Mouse (Mus musculus) midbrain, embryonic 13.5 days (tissue): Measurements from ENCODE around the gene Txnrd2. TPM values are rescaled to one million over a fixed set of nuclear protein-coding genes. Genes with fewer than 3 reads are reported as not detected.

Experiments used
- ATAC-seq: fragments of 200-750 bp; cut with Nextera tagmentation; 2 replicates; pipeline ENCODE4 v1.8.0; 2017; ENCODE audit warnings: mild to moderate bottlenecking, moderate TSS enrichment, moderate library complexity
- H3K27ac ChIP-seq: fragments of 300-500 bp; sonication (generic); 2 replicates; pipeline ENCODE4 v1.5.1; 2015; ENCODE audit warnings: inconsistent platforms, mild to moderate bottlenecking, moderate library complexity
- H3K27me3 ChIP-seq: fragments of 300-500 bp; sonication (generic); 2 replicates; pipeline ENCODE4 v1.6.1; 2015; ENCODE audit warnings: mild to moderate bottlenecking, inconsistent platforms
- H3K36me3 ChIP-seq: fragments of 300-500 bp; sonication (generic); 2 replicates; pipeline ENCODE4 v1.6.1; 2015; ENCODE audit warnings: mild to moderate bottlenecking, inconsistent platforms
- H3K4me1 ChIP-seq: fragments of 300-500 bp; sonication (generic); replicated peaks from 2 replicates; pipeline ENCODE4 v1.6.1; 2015; ENCODE audit warnings: inconsistent platforms
- H3K4me2 ChIP-seq: fragments of 300-500 bp; sonication (generic); replicated peaks from 2 replicates; pipeline ENCODE4 v1.6.1; 2015; ENCODE audit warnings: moderate library complexity, mild to moderate bottlenecking, inconsistent platforms
- H3K4me3 ChIP-seq: fragments of 300-500 bp; sonication (generic); replicated peaks from 2 replicates; pipeline ENCODE4 v1.5.1; 2015; ENCODE audit warnings: mild to moderate bottlenecking, inconsistent platforms
- H3K9ac ChIP-seq: fragments of 300-500 bp; sonication (generic); replicated peaks from 2 replicates; pipeline ENCODE4 v1.6.1; 2015; ENCODE audit warnings: mild to moderate bottlenecking, inconsistent platforms
- H3K9me3 ChIP-seq: fragments of 300-500 bp; sonication (generic); 2 replicates; pipeline ENCODE4 v1.6.1; 2016; ENCODE audit warnings: mild to moderate bottlenecking, inconsistent platforms
- WGBS: fragments of 180-500 bp; shearing (Covaris S2); methylation state at CpG from one replicate; pipeline ENCODE4 v1.1.7; 2015; 5-methylcytosine and 5-hydroxymethylcytosine counted together
- polyA plus RNA-seq: library from polyadenylated mRNA; unstranded; fragments of >200 nt; fragmentation: Nextera tagmentation; extraction: Ambion mirVana; gene quantifications from 2 replicates; pipeline ENCODE4 v1.2.1, GENCODE M21; 2015

Txnrd2 gene
- polyA plus RNA-seq = 25.9 and 28.6 TPM in 2 replicates

- H3K27me3 ChIP-seq = no peaks in the 10 kb centered on the region
- peak within 1 kb of the TSS; percentile 84 for H3K4me2 ChIP-seq
- peaks cover 24% of the 10 kb centered on the region for H3K36me3 ChIP-seq
- H3K4me3 ChIP-seq = peak within 1 kb of the TSS; percentile 87
- H3K27ac ChIP-seq = peak within 1 kb of the TSS; percentile 45
- ATAC-seq = peak; percentile 92
- under 1% methylated on average over 52 of the region's 52 CpGs for WGBS
- H3K9ac ChIP-seq = peak within 1 kb of the TSS; percentile 91
- H3K9me3 ChIP-seq = no peaks in the 10 kb centered on the region
- peaks cover 30% of the 10 kb centered on the region for H3K4me1 ChIP-seq
Measured at GRCm38 (mm10) chr16:18426215-18426791, at the start of gene Txnrd2. Txnrd2 (plus strand) TSS chr16:18426384.

GRCm38 (mm10) chr16:18377203-18377602, 49.0 kb upstream of the Txnrd2 start:
- WGBS = 23% methylated on average over 3 of the region's 3 CpGs
- no peak overlapping the region for H3K4me3 ChIP-seq
- peaks cover 58% of the 10 kb centered on the region for H3K4me1 ChIP-seq
- no peak for ATAC-seq
- H3K27me3 ChIP-seq = no peaks in the 10 kb centered on the region
- no peaks in the 10 kb centered on the region for H3K9me3 ChIP-seq
- H3K36me3 ChIP-seq = peaks cover 6% of the 10 kb centered on the region
- no peak overlapping the region for H3K4me2 ChIP-seq
- 0 out of 2 replicates have a peak overlapping the region, but pooled peaks have one; percentile 36 for H3K9ac ChIP-seq
- peak overlapping the region; percentile 25; the same call in 1 of the 2 replicates for H3K27ac ChIP-seq

GRCm38 (mm10) chr16:18378489-18378888, 47.7 kb upstream of the Txnrd2 start:
- 47% methylated on average over 1 of the region's 1 CpGs for WGBS

GRCm38 (mm10) chr16:18379338-18380001, 46.7 kb upstream of the Txnrd2 start:
- H3K4me2 ChIP-seq = no peak overlapping the region
- H3K4me3 ChIP-seq = no peak overlapping the region
- WGBS = 49% methylated on average over 8 of the region's 8 CpGs
- ATAC-seq = no peak
- H3K4me1 ChIP-seq = peaks cover 79% of the 10 kb centered on the region
- H3K36me3 ChIP-seq = no peaks in the 10 kb centered on the region
- no peaks in the 10 kb centered on the region for H3K9me3 ChIP-seq
- H3K27ac ChIP-seq = peak overlapping the region; percentile 86
- H3K27me3 ChIP-seq = no peaks in the 10 kb centered on the region
- H3K9ac ChIP-seq = 0 out of 2 replicates have a peak overlapping the region, but pooled peaks have one; percentile 4

More at GRCm38 (mm10) chr16:18378489-18378888, 47.7 kb upstream of the Txnrd2 start:
- no peaks in the 10 kb centered on the region for H3K9me3 ChIP-seq
- H3K9ac ChIP-seq = no peak overlapping the region
- H3K27me3 ChIP-seq = no peaks in the 10 kb centered on the region
- H3K4me3 ChIP-seq = no peak overlapping the region
- ATAC-seq = no peak
- no peaks in the 10 kb centered on the region for H3K36me3 ChIP-seq
- H3K4me2 ChIP-seq = no peak overlapping the region
- H3K4me1 ChIP-seq = peaks cover 71% of the 10 kb centered on the region
- 0 out of 2 replicates have a peak overlapping the region, but pooled peaks have one; percentile 86 for H3K27ac ChIP-seq

DNA sequence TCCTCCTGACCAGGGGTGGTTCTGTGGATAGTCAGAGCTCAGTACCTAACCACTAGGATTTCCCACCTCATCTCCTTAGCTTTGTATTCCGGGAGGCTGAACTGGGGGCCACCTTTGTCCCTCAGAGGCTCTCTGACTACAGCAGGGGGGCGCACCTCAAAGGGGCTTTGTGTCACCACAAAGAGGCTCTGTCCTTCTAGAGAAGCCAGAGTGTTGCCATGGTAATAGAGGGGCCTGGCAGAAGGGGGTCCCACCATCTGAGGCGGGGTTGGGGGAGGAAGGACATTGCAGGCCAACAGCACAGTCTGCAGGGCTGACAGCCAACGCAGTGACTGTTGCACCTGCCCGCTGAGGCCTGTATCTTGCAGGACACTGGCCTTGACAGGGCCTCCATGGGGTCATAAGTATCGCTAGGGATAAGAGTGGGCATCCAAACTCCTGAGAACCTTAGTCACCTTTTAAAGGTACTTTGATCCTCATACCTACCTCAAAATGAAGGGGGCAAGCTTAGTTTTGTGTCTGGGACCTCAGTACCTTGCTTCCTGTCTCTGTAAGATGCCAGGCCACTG, 45.6 kb upstream of the Txnrd2 start:
- Histone ChIP-seq H3K9me3 (no peaks in the 10 kb centered on the region), H3K27me3 (no peaks in the 10 kb centered on the region), H3K4me1 (peaks cover 84% of the 10 kb centered on the region), H3K4me3 (no peak overlapping the region), H3K9ac (no peak overlapping the region; the same call in 1 of the 2 replicates), H3K4me2 (0 out of 2 replicates have a peak overlapping the region, but pooled peaks have one; percentile 2), H3K27ac (peak overlapping the region; percentile 86), H3K36me3 (no peaks in the 10 kb centered on the region)
- ATAC-seq = peak; percentile 89
- WGBS = 5% methylated on average over 6 of the region's 6 CpGs

GRCm38 (mm10) chr16:18381621-18382258, 44.4 kb upstream of the Txnrd2 start:
- Histone ChIP-seq H3K4me3 (no peak overlapping the region), H3K4me1 (peaks cover 89% of the 10 kb centered on the region), H3K27me3 (no peaks in the 10 kb centered on the region), H3K4me2 (no peak overlapping the region), H3K36me3 (no peaks in the 10 kb centered on the region), H3K9me3 (no peaks in the 10 kb centered on the region), H3K27ac (peak overlapping the region; percentile 86), H3K9ac (no peak overlapping the region)
- peak; percentile 55 for ATAC-seq
- 36% methylated on average over 6 of the region's 6 CpGs for WGBS

DNA sequence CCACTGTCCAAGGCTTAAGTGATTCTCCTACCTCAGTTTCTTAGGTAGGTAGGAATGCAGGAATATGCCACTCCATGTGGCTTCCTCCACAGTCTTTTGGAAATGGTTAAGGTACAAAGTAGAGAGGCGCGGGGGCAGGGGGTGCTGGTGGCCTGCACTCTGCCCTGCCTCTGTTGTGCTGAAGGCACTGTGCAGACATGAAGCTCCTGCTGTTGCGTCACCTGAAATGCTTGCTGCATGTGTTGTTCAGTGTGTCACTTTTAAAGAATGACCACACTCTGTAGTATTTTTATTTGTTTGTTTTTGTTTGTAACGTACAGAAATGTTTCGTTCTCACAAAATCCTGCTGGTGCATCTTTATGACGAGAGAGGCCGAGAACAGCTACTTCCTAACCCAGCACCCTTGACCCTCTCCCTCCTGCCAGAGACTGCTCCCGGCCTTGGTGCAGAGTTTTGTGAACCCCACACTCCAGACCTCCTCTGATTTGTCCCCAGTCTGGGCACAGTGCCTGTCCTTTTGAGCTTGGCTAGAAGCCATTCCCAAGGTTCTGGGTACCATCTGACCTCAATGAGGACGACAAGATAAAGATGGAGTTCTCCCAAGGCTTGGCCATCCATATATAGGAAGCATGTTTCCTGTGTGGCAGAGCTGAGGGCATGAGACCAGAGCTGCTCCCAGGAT, 43.0 kb upstream of the Txnrd2 start:
- Histone ChIP-seq H3K9ac (no peak overlapping the region), H3K36me3 (no peaks in the 10 kb centered on the region), H3K9me3 (no peaks in the 10 kb centered on the region), H3K4me3 (no peak overlapping the region), H3K27ac (no peak overlapping the region), H3K4me1 (peaks cover 91% of the 10 kb centered on the region), H3K27me3 (no peaks in the 10 kb centered on the region), H3K4me2 (no peak overlapping the region)
- no peak for ATAC-seq
- 75% methylated on average over 9 of the region's 9 CpGs for WGBS

DNA sequence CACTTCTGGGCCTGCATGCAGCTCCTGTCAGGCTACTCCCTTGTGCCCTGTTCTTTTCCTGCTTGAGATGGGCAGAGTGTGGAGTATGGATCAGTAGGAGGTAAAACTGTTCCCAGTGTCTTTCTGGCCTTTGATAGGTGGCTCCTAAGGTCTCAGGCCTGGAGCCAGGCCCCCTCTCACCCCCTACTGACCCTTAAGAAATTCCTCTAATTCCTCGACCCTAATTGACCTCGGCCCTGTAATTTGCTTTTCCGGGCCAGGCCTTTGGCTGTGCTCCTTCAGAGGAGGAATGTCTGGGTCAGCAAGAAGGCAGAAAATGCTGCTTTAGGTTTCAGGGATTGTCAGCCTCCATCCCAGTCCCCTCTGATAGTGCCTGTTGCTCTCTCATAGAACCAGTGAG, 42.4 kb upstream of the Txnrd2 start:
- Histone ChIP-seq H3K4me3 (no peak overlapping the region), H3K4me2 (no peak overlapping the region), H3K9ac (no peak overlapping the region), H3K9me3 (no peaks in the 10 kb centered on the region), H3K36me3 (no peaks in the 10 kb centered on the region), H3K4me1 (peaks cover 91% of the 10 kb centered on the region), H3K27me3 (no peaks in the 10 kb centered on the region), H3K27ac (no peak overlapping the region)
- ATAC-seq = no peak
- 13% methylated on average over 3 of the region's 3 CpGs for WGBS

DNA sequence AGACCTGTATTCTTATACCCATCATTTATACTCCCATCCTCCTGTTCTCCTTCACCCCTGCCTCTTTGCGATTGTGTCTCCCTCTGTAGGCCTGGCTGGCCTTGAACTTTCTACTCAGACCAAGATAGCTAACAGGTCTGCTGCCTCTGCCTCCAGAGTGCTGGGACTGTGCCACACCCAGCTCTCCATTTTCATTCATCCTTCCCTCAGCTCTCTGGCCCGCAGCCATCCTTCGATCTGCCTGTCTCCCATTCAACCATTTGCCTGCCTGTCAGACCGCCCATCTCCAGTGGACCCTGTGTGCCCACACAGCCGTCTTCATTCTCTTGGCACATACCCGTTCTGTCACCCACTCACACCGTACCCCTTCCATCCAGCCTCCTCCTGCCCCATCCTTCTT, 42.0 kb upstream of the Txnrd2 start:
- no peak for ATAC-seq
- no peaks in the 10 kb centered on the region for H3K9me3 ChIP-seq
- no peak overlapping the region for H3K27ac ChIP-seq
- H3K9ac ChIP-seq = no peak overlapping the region
- H3K4me3 ChIP-seq = no peak overlapping the region
- H3K4me2 ChIP-seq = no peak overlapping the region
- peaks cover 91% of the 10 kb centered on the region for H3K4me1 ChIP-seq
- WGBS = 71% methylated on average over 7 of the region's 7 CpGs
- no peaks in the 10 kb centered on the region for H3K27me3 ChIP-seq
- H3K36me3 ChIP-seq = no peaks in the 10 kb centered on the region

DNA sequence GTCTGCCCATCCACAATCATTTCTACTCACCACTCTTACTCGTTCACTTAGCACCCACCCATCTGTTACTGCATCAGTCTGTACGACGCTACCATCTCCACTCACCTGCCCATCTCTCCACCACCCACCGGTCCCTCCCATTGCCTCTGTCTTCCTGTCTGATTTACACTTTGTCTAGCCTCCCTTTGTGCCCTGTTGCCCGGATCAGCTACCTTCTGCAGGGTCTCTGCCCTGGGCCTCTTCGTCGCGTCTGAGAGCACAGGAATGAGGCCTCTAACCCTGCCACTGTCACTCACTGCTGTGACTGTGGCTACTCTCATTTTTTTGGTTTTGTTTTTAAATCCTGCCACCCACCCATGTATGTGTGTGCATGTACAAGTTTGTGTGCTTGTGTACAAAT, 41.5 kb upstream of the Txnrd2 start:
- Histone ChIP-seq H3K27me3 (no peaks in the 10 kb centered on the region), H3K27ac (no peak overlapping the region)

DNA sequence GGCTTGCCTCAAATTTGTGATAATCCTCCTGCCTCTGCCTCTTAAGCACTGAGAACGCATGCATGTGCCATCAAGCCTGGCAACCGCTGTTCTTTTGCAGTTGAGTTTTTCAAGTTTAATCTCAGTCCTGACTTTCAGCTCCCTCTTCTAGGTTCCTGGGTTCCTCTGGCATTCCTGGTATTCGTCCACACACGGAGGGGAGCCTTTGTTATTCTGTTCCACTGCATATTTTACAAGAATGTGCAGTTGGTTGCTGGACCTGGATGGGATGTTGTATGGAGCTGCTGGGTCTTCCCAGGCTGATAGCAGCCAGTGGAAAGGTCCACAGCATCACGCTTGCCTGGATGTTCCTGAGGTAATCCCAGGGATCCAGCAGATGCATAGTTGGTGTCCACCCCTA, 40.8 kb upstream of the Txnrd2 start:
- Histone ChIP-seq H3K4me2 (no peak overlapping the region), H3K4me1 (peaks cover 81% of the 10 kb centered on the region), H3K9ac (no peak overlapping the region), H3K36me3 (0 out of 2 replicates have a peak, but pooled peaks cover 6% of the 10 kb centered on the region), H3K27ac (no peak overlapping the region), H3K4me3 (no peak overlapping the region), H3K27me3 (no peaks in the 10 kb centered on the region), H3K9me3 (no peaks in the 10 kb centered on the region)
- ATAC-seq = no peak
- WGBS = 54% methylated on average over 5 of the region's 5 CpGs

More for the DNA sequence above, 41.5 kb upstream of the Txnrd2 start:
- no peak for ATAC-seq
- Histone ChIP-seq H3K36me3 (no peaks in the 10 kb centered on the region), H3K9me3 (no peaks in the 10 kb centered on the region), H3K4me1 (peaks cover 88% of the 10 kb centered on the region), H3K9ac (no peak overlapping the region), H3K4me2 (no peak overlapping the region), H3K4me3 (no peak overlapping the region)
- 54% methylated on average over 8 of the region's 8 CpGs for WGBS
